Mouse (Mus musculus): ENCODE measurements around the gene Serpina11.

Gene Serpina11

DNA sequence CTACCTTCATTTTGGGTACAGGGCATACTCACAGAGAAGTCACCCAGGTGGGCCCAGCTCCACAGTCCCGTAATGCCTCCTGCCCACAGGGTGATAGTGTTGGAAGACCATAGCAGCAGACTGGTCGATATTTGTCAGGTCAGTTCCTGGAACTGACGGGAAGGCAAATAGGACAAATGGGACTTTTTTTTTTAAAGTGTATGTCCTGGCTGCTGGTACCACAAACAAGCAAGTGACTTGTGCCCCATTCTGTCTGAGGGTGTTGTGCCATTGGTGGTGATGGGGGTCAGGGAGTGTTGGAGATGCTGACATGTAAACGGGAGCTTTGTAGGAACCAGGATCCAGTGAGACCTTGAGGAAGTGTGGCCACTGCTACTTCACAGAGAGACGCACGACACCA, at the start of gene Serpina11:
Serpina11 (minus strand) TSS at position 101 of the 400 bp plus-strand sequence.
- DNase-seq = no peak

DNA sequence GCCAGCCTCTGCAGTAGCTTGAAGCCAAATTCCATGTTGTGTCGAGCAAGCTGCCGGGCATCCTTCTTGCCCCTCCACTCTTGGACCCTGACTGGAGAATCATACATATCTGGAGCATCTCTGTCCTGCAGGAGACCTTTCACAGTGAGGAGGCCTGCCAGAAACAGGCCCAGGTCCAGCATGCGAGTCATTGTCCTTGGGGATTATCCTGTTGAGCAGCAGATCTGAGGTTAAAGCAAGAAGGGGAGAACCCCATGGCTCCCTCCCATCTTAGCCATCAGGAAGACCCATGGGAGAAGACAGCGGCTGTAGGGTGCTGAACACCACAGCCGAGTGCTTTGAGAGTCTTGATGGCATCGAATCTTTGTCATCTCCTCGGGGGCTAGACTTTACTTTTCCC, 48.4 kb upstream of the Serpina11 start:
- DNase-seq = no peak

- DNase-seq = no peak
Measured at GRCm38 (mm10) chr12:104033752-104034151, 44.0 kb upstream of the Serpina11 start.

DNA sequence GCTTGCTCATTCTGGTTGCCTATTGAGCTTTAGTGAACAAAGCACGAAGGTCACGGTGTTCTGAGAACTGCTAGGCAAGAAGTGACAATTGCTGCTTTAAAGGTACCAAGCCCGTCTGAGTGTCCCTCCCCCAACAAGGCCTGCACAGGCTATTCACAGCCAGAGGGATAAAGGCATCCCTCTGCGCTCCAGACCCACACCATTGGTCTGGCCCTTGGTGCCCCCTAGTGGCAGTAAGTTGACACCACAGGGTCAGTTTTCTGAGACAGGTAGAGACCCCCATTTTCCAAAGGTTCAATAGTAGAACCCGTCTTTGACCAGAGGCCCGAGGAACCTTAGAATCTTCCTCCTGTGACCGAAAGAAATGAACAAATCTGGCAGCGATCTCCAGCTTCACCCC, 40.2 kb upstream of the Serpina11 start:
- DNase-seq = peak; percentile 11 to 18

DNA sequence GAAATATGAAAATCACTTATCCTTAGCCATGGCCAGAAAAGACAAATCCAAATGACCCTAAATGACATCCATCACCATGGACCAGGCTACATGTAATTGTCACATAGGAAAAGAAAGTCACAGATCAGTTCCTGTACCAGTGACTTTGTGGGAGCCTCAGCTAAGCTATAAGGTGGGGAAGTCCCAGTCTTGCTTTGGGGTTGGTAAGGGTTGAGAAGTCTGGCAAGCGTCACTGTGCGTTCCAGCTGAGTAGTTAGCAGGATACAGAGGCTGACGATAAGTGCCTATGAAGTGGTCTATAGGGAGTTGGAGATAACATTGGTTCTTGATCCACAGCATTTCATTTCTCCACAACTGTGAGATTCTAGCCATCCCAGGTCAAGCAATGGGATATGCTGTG, 25.5 kb upstream of the Serpina11 start:
- DNase-seq = no peak

GRCm38 (mm10) chr12:104013620-104014019, 23.9 kb upstream of the Serpina11 start, which contains the start of gene Serpina9:
Gene Serpina9 (minus strand): TSS chr12:104013755.
- no peak for DNase-seq

DNA sequence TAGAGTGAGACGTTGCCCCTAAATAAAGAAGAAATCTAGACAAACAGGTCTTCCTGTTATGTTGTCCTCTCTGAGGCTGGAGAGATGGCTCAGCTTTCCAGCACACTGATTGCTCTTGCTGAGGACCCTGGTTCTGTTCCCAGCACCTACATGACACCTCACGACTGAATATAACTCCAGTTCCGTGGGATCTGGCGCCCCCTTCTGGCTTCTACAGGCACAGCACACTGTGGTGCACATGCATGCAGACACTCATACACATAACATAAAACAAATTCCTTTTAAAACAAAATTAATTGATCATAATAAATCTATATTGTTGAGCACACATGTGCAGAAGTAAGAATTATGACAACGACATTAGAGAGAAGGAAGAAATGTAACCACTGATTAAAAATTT, 14.9 kb upstream of the Serpina11 start:
- no peak for DNase-seq

GRCm38 (mm10) chr12:104003238-104003612, 13.5 kb upstream of the Serpina11 start:
- no peak for DNase-seq

- DNase-seq = no peak
Measured at GRCm38 (mm10) chr12:104002569-104003237, 12.9 kb upstream of the Serpina11 start.

DNA sequence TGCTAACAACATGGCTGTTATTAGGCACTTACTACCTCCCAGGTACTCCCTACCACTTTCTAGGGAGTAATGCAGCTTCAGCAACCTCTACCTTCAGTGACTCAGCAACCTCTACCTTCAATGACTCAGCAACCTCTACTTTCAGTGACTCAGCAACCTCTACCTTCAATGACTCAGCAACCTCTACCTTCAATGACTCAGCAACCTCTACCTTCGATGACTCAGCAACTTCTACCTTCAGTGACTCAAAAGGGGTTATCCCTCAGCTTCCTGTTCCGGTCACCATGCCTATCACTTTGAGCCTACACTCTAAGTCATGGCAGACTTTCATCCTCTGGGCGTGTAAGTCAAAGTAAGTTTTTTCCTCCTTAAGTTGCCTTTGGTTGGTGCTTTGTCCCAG, 10.8 kb upstream of the Serpina11 start:
- DNase-seq = no peak

- no peak for DNase-seq
Measured at GRCm38 (mm10) chr12:103999611-104000010, 9.9 kb upstream of the Serpina11 start.

DNA sequence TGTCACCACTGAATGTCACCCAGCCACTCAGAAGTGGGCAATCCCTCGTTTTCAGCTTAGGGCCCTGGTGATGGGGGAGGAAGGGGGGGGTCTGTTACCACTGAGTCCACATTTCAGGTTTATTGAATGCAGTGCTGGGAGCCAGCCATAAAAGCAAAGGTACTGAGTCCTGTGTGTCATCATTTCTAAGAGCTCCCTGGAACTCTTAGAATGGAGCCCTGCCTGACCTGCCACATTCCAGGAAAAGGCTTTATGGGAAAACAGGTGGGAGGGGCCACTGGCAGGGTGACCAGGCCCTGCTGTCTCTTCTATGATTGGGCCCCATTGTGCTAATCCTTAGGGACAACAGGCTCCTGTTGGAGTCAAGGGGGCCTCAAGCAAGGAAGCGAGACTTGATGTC, 6.8 kb upstream of the Serpina11 start:
- DNase-seq = no peak

DNA sequence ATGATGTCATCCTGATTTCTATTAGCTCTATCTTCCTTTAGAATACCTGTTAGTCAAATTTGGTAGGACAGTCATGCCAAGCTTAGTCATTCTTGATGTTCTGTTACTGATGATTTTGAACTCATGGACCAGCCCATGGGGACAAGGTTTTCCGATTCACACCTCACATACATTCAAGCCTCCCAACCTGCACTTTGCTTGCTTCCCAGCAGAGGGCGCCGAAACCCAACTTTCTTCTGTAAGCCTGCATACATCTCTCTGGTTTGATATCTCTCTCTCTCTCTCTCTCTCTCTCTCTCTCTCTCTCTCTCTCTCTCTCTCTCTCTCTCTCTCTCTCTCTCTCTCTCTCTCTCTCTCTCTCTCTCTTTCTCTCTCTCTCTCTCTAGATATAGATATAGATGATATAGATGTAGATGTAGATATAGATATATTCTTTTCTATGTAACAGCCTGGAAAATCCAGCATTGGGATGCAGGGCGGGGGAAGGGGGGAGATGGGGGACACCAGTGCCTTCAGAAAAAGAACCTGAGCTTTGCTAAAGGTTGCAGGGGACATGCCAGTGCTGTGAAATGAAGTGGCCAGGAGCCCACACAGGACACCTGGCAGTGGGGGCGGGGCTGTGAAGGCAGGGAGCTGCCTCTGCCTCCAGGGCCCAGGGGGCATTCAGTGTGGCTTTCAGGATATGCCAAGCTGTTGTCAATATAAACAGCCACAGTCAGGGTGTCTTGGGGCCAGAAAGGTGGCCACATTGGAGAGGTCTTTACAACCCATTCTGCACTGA, 5.7 kb upstream of the Serpina11 start:
- peak; percentile 84 to 85 for DNase-seq

GRCm38 (mm10) chr12:103992945-103993344, 3.2 kb upstream of the Serpina11 start:
- DNase-seq = no peak

GRCm38 (mm10) chr12:103989514-103989767, 316 bp downstream of the Serpina11 start:
- no peak for DNase-seq

DNA sequence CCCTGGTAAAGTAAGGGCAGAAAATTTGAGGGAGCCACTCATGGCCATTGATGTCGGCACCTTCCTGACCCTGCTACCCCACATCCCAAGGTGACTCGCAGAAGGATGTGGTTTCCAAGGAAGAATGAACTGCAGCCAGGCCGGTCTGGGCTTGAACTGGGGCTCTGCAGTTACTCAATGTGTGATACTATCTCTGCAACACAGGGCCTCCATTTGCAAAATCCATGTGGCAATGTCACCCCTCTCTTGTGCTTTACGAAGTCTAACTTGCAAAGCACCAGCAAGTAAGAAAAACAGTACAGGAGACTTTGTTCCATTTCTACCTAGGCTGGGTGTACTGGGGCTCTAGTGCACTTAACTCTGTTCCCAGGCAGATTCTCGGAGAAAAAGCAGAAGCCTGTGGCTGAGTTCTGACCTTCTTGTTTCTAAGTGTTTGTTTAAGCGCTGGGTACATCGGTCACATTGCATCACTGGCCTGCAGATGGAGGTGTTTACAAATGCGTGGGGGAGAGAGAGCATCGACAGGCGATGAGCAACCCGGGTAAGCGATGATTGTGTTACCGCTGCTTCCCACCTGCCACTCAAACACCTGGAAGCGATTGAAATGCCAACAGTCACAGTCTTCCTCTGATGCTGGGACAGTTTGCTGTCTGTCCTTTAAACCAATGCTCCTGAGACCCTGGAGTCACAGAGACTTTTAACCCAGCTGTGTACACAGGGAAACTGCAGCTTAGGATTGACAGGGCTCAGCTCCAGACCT, 823 bp downstream of the Serpina11 start:
- no peak for DNase-seq

GRCm38 (mm10) chr12:103985868-103986267, 3.9 kb downstream of the Serpina11 start:
- no peak for DNase-seq

GRCm38 (mm10) chr12:103984935-103985334, 4.8 kb downstream of the Serpina11 start:
- peak; percentile 59 to 81 for DNase-seq

- DNase-seq = no peak
Measured at GRCm38 (mm10) chr12:103981646-103982360, 8.0 kb downstream of the Serpina11 start.

DNA sequence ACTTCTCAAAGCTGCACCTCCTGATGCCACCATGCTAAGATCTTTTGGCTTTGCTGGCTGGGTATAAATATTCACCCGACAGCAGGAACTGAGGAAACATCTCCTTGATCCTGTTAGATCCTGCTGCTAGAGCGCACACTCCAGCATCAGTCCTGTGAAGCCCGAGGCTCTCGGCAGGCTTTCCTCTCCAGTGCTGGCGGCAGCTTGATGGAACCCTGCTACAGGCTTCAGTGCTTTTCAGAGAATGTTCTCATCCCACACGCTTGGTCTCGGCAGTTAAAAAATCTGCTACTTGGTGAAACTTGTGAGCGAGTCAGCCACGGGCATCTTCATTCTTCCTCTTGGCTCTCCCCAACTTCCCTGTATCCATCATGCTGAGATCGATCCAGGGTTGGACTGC, 11.5 kb downstream of the Serpina11 start:
- DNase-seq = no peak

DNA sequence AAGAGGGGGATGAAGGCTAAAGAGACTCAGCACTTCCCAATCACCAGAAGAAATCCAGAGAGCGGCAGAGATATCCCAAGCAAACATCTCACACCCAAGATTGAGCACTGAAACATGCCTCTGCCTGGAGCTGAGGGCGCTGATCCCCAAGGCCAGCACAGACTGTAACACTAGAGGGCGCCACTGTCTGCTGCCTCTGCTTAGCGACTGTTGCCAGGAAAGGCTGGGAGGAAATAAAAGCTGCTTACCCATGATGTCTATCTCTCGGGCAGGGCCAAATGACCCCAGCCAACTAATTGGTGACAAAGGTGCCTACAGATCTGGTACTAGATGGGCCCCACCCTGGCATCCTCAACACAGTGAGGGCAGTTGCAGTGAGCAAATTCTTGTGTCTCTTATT, 11.9 kb downstream of the Serpina11 start:
- peak; percentile 46 to 65 for DNase-seq

DNA sequence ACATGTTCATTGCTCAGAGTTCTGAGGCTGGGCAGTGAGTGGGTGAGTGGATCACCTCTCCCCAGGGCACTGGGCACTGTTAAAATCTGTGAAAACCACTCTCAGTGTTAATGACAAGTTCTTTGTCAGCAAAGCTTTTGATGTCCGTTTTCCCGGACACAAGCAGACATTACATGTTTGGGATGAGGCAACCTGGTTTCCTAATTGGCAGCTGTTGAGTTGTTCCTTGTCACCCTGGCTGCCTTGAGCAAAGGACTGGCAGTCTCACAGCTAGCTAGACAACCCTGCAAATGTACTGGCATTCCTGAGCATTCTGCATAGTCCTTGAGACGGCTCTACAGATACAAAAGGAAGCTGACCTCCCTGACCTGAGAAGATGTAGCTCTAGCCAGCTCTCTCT, 12.7 kb downstream of the Serpina11 start:
- no peak for DNase-seq

DNA sequence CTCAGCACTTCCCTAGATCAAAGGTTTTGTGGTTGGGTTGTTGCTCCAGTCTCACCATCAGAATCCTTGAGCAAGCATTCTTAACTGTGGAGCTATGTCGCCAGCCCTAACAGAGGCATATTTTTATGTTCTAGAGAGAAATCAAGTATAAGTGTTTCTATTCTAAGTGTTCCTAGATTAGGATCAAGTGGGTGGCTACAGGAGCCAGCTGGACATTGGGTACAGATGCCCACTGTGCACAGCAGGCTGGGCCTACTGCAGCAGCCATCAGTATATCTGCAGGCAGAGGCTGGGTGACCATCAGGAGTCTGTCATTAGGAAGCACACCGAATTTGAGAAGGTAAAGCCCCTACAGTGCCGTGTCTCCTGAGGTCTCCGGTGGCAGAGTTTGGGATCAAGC, 18.7 kb downstream of the Serpina11 start:
- DNase-seq = no peak
